Mouse (Mus musculus): ENCODE measurements around the gene C030005K15Rik. TPM values are rescaled to one million over a fixed set of nuclear protein-coding genes. Genes with fewer than 3 reads are reported as not detected.

C030005K15Rik gene
- not detected in 2 replicates for polyA plus RNA-seq (2012; rRNA removed)

DNA sequence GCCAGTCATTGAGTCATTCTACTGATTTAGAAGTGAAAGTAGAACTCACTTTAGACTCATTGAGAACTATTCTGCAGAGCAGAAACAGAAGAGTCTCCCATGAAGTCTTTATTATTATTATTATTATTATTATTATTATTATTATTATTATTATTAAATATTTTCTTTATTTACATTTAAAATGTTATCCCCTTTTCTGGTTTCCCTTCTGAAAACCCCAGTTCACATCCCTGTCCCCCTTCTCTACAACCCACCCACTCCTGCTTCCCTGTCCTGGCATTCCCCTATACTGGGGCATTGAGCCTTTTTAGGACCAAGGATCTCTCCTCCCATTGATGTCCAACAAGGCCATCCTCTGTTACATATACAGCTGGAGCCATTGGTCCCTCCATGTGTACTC, at the start of gene C030005K15Rik:
TSS of gene C030005K15Rik (minus strand) at position 101 of the 400 bp plus-strand sequence.

DNA sequence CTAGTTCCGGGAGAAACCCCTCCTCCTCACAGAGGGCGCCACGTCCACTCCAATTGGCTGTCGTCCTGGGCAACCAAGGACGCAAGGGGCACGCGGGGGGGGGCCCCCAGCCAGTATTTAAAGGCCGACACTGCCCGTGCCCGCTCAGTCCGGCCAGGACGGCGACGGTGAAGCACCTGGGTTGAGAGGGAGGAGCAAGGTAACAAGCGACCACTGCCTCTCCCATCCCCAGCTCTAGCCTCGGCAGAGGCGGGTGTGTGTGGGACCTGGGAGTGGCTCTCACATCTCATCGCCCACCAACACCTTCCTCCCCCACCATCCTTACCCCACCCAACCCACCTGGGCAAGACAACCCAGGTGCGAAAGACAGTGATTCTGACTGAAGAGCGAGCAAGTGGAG, 33.6 kb downstream of the C030005K15Rik start, which contains the start of gene Ccer1:
TSS of gene Ccer1 (plus strand) at position 147 of the 400 bp plus-strand sequence.

Other genes with a start within 250 kb of the C030005K15Rik start
- gene Dcn, start 247.1 kb downstream of the C030005K15Rik start, polyA plus RNA-seq (2012; rRNA removed): 88.6 and 90.8 TPM in 2 replicates
- gene Lum, start 161.6 kb downstream of the C030005K15Rik start, polyA plus RNA-seq (2012; rRNA removed): 20.1 and 20.8 TPM in 2 replicates
- not detected in 2 replicates for gene Kera, start 119.9 kb downstream of the C030005K15Rik start, polyA plus RNA-seq (2012; rRNA removed)
- not detected in 2 replicates for gene Epyc, start 82.7 kb downstream of the C030005K15Rik start, polyA plus RNA-seq (2012; rRNA removed)
- not detected in 2 replicates for gene Ccer1, start 33.7 kb downstream of the C030005K15Rik start, polyA plus RNA-seq (2012; rRNA removed)

Measured in liver, embryonic 18 days (tissue).